Mouse (Mus musculus) brain, embryonic 14.5 days (tissue): ENCODE data around the gene Slc30a9.

Experiments used
- CTCF ChIP-seq: fragments of 200-500 bp; IDR thresholded peaks from 2 replicates; pipeline ENCODE4 v1.5.1; 2012; ENCODE audit warnings: inconsistent platforms, mild to moderate bottlenecking, moderate library complexity, borderline replicate concordance; ENCODE audit not compliant: insufficient read depth, insufficient read length; ENCODE audit errors: extremely low read depth
- POLR2A ChIP-seq: fragments of 200-500 bp; IDR thresholded peaks from 2 replicates; pipeline ENCODE4 v1.6.1; 2012; ENCODE audit warnings: mild to moderate bottlenecking, inconsistent platforms, borderline replicate concordance; ENCODE audit not compliant: poor library complexity, insufficient read depth, insufficient read length, severe bottlenecking; ENCODE audit errors: extremely low read depth

DNA sequence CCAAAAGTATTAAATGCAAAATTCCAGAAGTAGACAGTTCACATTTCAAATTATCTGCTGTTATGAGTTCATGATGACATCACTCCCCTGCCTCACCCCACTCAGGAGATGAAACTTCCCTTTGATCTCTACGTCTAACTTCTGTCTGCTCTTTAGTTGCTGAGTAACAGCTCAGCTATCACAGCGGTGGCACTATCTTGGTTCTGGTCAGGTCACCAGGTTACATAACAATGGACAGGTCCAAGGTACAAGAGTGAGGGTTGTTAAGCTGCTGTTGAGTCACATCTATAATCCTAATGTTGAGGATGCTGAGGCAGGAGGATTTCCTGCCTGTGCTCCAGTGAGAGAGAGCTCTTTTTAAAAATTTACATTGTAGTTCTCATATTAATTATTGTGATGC, 56.2 kb downstream of the Slc30a9 start:
- no peak for TF ChIP-seq CTCF
- TF ChIP-seq POLR2A, result no peak
